Mouse (Mus musculus) kidney, postnatal 10 days (tissue): ENCODE results near the gene Vwce.
A peak's percentile ranks its signal among the peaks of the same experiment; 100 is the strongest.

Source experiments
- DNase-seq: peaks from one replicate; pipeline ENCODE4 v3.0.0; 2021; ENCODE audit warnings: mixed read lengths

Vwce gene

DNA sequence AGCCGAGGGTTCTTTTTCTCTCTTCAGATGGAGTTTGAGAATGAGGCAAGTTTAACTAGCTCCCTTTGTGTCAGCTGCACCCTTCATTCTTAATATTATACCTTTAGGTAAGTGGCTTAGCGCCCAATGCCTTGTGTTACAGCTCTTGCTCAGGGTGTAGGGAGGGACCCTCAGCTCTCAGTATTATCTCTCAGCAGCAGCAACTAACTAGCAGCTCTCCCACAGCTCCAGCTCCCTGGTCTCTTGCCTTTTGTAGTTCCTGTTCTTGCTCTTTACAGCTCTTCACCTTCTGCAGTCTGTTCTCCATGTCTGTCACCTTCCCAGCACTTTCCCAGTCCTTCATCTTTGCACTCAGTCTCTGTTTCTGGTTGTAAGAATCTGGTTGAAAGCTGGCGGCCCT, 57.6 kb downstream of the Vwce start:
- DNase-seq, result no peak

DNA sequence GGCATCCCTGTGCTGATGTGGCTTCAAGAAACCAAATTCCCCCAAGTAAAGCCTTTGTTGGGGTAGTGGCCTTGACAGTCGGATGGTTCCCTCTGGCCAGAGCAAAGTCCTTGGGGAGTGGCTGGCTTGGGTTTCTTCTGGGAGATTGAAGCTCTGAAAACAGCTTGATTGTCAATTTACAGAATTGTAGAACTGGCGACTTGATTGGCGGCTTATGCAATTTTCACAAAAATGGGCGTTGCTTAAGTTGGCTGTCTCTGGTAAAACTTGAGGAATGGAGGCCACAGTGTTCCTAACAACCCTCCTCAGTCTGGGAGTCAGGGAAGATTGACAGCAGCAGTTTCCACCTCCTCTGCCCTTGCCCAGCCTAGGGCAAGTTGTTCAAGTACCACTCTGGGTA, 58.3 kb downstream of the Vwce start:
- DNase-seq, result no peak

DNA sequence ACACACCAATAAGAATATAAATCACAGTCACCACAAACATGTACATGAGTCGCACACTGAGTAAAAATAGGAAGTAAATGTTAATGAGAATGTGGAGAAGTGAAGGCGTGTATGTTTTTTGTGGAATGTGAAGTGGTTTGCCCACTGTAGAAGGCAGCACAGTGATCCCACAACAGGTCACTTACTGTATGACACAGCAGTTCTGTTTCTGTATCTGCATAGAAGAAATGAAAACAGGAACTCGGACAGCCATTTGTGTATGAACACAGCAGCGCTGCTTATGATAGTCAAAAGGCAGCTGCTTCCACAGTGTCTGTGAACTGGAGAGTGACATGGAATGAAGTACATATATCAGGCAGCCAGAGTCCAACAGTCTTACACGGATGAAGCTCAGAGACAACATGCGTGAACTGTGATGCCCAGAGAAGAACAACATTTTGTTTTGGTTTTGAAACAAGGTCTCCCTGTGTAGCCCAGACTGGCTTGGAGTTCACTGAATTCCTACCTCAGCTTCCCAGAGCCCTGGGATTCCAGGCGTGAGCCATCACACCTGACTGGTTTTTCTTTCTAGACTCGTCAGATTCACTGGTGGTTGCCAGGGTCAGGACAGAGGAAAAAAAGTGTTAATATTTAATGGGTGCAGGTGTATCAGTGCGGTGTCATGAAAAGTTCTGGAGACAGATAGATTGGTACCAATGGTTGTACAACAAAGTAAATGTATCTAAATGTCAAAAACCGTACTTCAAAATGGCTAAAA, 60.1 kb downstream of the Vwce start:
- no peak for DNase-seq

DNA sequence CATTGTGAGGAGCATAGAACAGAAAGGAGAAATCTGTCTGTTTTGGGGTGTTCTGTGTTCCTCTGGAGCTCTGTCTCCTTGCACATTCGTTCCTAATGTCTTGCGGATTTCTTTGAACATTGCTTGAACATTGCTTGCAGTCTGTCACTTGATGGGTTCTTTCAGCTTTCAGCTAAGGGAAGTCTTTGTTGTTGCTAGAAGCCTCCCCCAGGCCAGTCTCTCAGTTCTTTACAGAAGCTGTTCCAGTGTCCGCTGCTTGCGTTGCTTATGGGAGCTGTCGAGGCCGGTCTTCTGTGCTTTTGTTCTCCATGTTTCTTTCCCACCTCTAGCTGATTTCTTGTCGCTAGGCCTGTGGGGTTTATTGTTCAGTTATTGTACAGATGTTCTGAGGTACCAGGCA, 61.8 kb downstream of the Vwce start:
- DNase-seq, result peak; percentile 11

DNA sequence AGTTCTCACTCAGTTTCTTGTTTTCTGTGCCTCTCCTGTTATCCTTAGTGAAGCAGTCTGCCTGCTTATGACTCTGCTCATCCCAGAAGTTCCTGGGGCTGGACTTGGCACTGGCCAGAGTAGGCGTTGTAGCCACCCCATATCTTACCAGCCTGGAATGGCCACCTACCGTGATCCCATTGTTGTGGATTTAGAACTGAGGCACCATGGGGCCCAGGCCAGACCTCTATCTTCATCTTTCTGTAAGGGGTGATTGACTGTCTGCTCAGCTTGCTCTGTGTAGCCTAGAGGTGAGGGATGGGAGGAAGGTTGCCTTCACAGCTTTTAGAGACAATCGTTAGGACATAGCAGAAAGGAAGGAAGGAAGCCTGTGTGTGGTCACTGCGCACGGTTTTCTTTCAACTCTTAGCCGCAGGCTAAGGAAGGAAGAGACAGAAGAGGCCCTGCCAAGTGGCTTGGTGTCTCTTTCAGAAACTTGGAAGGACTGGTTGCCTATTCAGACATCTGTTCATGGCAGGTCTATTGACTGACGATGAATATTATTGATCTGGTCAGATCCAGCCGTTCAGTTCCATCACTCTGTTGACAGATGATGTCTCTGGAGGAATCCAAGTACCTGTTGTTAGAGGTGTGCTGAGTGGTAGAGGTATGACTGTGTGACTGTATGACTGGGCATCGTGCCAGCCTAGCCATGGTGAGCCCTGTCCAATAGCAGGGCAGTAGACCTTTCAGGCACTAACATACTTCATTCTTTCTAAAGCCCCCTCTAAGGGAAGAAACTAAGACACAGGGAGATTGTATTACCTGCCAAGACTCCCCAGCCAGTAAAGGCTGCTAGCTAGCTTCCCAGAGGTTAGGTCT, 64.3 kb downstream of the Vwce start:
- DNase-seq, result peak; percentile 46

DNA sequence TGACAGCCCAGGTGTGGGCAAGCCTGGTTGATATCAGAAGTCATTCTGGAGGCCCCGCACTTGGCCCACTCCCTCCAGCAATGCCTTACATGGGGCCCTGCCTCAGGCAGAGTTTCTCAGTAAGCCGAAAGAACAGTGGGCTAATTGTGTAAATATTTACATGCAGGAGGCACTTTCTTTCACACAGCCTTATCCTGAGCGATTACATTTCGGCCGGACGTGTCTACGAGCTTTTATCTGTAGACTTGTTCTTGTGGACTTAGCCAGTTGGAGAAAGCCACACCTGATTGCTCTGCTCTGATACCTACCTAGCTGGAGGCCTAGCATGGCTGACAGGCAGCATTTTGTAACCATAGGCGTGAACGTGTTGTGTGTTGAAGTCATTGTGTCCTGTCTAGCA, 65.8 kb downstream of the Vwce start:
- no peak for DNase-seq

DNA sequence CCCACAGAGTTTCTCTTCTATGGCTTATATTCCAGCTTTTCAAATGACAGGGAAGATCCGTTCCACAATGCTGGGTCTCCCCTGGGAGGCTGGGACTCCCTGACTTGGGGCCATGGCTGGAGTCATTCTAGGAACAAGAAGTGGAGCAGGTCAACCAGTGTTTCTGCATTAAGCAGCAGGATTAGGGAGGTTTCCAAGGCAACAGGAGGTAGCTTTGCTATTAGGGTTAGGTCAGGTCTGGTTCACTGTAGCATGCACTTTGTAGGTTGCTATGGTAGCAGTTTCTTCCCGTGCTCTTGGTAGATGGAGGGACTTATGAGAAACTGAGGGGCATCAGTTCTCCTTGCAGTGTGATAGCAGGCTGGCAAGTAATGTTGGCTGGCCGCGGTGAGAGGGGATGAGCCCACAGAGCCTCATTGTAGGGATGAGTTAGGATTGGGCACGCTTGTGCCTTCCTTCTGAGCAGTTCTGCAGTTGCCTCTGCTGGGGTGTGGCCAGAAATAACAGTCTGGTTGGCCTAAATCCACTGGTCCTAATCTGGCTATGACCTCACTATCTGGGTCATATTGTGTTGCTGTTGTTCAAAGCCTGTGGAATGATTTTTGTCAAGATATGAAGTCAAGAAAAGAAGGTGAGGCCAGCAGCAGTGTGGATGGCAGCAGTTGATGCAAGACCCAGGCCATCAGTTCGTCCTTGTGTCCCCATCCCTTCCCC, 67.2 kb downstream of the Vwce start:
- no peak for DNase-seq

DNA sequence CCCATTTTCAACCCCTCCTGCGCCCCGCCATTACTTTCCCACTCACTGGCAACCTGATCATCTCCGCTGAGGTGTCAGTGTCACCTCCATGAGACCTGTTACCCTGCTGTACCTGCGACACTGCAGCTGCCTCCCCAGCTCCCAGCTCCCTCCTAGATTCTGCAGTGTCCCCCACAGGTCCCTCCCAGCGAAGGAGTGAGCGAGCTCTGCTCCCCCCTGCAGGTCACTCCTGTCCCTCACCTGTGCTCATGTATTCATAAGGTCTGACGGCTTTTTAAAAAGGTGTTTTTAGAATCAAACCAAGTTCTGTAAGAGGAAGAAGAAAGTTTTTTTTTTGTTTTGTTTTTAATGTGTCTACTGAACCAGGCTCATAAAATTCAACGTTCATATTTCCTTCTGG, 68.1 kb downstream of the Vwce start:
- DNase-seq, result no peak

DNA sequence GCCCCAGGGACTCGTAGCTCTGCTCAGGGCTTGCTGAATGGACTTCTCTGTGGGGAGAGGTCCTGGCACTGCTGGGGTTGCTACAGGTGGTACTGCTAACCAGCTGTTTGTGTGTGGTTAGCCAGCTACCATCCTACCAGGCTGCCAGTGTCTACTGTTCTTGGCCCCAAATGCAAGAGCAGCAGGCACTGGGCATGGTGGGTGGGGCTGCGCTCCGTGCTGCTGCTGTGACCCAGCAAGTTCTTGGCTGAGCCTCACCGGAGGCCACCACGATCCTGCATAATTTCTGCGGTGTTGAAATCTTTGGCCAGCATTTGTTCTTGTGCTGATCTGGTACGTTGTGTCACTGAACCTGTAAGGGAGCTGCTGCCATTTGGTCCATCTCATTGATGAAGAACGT, 69.5 kb downstream of the Vwce start:
- no peak for DNase-seq

DNA sequence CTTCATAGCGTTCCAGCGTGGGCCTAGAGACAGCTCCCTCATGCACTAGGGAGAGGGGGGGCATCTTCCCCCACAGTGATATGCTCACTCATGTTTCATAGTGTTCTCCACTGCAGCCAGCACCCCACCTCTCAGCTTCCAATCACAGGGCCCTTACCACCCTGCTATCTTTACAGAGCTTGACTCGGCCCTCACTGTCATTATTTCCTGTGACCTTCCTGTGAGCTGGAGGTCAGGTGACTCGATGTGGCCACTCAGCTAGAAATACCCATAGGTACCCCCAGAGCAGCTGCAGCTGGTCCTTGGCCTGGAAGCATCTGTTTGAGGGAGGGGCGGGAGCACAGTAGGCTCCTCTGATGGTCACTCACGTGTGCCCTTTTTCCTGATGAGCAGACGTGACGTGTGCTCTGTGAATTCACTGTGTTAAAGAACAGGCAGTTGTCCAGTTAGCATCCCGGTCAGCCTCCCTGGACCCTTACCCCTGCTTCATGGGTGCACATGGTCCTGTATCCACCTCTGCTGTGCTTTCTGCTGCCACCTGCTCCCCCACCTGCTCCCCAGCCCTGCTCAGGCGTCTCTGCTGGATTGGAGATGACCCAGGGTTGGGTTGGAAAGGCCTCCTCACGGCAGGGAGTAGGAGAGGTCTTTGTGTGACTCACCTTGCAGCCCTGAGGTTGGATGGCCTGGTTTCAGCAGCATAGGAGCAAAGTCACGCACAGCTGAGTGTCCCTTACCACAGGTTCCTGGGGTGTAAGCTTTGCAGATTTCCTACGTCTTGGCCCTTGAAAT, 73.3 kb downstream of the Vwce start:
- DNase-seq, result no peak

DNA sequence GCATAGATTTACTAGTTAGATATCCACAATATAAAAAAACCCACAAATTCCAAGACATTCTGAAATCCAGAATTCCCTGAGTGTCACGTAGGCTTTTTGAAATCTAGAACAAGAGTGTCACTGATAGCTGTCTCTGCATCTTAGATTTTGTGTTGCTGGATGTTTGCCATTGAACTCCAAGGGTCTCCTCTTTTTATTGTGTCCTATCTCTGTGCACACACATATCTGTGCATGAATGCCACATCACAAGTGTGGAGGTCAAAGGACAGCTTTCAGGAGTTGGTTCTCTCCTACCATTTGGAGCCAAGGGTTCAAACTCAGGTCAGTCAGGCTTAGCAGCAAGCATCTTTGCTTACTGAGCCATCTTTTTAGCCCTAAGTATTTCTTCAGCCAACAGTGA, 73.9 kb downstream of the Vwce start:
- no peak for DNase-seq

DNA sequence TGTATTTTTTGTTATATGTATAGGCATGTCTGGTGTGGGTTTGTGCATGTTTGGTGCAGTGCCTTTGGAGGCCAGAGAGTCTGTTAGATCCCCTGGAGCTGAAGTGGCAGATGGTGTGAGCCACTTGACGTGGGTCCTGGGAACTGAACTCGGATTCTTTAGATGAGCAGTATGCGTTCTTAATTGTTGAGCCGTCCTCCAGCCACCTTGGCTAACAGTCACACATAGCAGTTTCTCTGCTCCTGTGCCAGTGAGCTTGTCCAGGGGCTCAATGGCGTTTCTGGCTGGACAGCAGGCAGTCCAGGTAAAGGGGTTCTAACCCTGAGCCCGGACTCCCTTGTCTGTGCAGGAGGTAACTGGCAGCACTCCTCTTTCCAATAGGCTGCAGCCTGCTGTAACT, 74.9 kb downstream of the Vwce start:
- no peak for DNase-seq

DNA sequence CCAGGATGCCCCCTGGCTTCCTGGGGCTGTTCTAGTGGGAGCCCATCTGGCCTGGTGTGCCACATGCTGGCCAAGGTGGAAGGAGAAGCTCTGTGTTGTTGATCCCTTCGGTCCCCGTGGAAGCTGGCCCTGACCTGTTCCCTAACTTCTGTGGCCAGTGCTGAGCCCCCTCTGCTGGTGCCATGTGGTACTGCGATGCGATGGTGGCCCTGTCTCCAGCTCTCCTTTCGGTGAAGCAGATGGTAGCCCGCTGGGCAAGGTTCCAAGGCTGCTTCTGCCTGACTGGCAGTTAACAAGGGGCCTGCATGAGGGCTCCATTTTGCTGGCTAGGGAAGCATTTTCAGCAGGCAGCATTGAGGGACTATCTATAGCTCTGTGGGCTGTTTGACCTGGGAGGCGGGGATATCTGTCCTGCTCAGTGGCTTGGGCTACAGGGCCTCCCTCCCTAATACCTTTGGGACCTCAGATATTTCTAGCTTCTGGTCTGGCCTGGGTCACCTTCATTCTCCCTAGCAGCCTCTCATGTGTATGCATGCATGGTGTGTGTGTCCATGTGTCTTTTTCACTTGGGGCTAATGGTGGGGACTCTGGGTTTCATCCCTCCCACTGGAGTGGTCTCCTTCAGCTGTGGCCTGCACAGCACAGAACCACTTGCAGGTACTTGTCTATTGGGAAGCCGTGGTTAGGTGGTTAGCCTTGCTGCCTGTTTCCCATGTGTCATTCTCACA, 75.5 kb downstream of the Vwce start:
- peak; percentile 97 for DNase-seq

DNA sequence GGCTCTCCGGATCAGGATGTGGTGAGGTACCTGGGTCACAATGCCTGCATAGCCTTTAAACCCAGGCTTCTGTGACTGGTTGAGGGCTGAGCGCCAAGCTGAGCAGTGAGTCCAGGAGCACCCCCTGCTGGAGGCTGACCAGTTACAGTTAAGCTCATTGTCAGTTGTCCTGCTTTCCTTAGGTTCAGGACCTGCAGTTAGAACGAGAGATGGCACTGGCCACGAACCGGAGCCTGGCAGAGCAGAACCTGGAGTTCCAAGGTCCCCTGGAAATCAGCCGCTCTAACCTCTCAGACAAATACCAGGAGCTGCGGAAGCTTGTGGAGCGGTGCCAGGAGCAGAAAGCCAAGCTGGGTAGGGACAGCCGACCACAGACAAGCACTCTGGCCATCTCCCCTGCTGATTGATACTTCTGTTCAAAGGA, 76.1 kb downstream of the Vwce start:
- DNase-seq, result peak; percentile 81

DNA sequence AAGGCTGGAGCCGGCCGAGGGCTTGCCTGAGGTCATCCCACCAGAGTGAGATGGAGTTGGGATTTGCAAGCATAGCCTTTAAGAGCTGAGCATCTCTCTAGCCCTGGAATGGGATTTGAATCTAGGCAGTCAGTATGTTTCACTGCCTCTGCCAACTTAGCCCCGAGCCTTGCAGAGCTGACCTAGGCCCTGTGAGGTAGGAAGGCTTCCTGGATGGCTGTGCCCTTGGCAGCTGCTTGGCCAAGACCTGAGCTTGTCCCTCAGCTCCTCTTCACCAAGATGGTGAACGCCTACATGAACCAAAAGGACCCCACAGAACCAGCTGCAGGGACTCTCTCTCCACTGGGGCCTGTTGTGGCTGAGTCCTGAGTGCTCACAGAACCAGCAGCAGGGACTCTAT, 76.7 kb downstream of the Vwce start:
- DNase-seq, result no peak

DNA sequence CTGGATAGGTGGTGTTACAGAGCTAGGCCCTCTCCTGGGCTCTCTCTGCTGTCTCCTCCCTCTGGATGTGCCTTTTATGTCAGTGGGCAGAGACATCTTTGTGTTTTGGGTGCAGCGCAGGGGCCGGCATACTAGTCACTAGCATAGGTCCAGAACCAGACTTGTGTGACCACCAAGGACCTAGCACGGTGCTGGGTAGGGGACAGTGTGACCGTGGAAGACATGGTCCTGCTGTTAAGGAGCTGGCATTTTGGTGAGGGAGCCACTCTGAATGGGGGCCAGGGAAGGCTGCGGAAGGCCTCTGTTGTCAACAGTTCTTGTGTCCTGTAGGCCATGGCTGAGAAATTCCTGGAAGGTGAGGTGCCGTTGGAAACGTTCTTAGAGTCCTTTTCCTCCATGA, 78.2 kb downstream of the Vwce start:
- DNase-seq, result no peak

DNA sequence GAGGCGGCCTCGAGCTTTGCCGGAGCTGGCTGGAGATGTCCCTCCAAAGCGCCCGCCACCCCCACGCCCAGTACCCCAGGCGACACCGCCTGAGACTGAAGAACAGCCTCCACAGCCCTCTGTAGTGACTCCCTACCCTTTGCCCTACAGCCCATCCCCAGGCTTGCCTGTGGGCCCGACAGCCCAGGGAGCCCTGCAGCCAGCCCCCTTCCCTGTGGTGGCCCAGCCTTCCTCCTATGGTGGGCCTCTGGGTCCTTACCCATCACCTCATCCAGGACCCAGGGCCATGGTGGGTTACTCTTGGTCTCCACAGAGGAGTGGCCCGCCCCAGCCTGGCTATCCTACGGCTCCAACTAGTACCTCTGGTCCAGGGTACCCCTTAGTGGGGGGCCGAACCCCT, 78.6 kb downstream of the Vwce start:
- DNase-seq, result no peak

DNA sequence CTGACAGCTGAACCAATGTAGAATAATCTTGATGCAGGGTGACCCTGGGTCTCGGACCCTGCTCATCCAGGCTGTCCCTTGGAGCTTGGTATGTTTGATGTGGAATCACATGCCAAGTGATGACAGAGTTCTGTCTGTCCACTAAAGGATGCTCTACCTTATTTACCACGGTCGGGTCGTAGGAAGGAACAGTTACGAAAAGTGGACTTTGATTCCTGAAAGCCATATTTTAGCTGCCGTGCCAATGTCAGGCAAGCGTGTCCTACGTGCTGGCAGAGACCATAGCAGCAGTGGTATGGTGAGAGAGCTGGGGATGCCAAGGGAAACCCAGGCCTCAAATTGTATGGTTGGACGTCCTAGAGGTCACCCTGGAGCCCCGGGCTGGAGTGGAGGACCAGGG, 79.5 kb downstream of the Vwce start:
- DNase-seq, result no peak

DNA sequence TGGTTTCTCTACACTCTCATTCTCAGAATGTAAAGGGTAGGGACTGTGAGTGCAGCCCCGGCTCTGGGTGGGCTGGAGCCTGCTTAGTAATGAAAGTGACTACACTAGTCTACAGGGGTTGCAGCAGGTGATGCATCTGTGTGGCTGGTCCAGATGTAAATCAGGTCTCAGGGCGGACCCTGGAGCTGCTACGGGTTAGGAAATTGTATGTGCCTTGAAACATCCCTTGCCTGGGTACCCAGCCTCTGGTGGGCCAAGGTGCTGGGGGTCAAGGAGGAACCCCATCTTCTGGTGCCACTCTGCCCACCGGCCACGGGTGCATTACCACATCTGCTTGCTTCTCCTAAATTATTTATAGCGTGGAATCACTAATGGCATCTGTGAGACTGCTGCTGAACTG, 80.2 kb downstream of the Vwce start:
- DNase-seq, result no peak

DNA sequence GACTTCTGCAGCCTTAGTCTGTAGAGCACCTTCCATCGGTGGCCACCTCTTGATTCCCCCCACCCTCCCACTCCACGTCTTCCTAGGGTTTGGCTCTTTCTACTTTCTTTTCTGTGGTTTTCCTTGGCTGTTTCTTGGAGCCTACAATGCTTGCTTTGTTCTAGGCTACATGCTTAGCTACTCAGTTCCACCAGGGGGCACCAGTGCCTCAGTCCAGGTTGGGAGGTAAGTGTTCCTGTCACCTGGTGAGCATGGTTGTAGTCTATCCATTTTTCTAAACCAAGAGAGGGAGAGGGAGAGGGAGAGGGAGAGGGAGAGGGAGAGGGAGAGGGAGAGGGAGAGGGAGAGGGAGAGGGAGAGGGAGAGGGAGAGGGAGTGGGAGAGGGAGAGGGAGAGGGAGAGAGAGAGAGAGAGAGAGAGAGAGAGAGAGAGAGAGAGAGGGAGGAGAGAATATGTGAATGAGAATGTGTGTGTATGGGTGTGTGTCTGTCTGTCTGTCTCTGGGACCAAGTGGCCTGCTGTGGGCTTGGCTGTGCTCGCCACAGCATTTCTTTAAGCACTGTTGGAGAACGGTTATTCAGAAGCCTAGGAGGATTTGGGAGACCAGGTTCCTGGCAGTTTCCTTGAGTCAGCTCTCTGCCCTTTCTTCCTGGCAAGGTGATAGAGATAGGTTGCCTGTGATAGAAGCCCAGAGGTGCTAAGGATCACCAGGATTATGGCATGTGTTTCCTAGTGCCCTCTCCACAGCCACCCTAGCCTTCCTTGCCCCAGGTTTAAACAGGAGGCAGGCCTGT, 80.9 kb downstream of the Vwce start:
- peak; percentile 86 for DNase-seq

DNA sequence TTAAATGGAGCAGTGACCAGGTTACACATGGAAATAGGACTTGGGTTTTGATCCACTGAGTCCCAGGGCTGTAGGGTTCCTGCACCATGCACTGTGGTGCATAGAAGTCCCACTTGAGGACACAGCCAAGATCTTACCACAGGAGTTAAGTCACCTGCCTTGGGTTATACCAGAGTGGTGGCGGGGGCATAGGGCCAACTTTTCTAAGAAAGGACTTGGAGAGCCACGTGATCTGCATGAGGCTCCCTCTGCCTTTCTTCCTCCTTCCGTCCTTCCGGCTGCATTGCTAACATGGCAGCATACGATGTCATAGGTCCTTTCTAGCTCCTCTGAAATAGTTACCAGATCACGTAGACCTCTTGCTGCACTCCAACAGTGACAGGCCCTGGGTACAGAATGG, 81.5 kb downstream of the Vwce start:
- no peak for DNase-seq
